Mouse (Mus musculus) limb, embryonic 14.5 days (tissue): ENCODE measurements around the gene Ampd1. TPM values are rescaled to one million over a fixed set of nuclear protein-coding genes. Genes with fewer than 3 reads are reported as not detected.

Experiments
- ATAC-seq: fragments of 200-750 bp; cut with Nextera tagmentation; 2 replicates; pipeline ENCODE4 v1.8.0; 2017; ENCODE audit warnings: low read depth, moderate number of reproducible peaks, moderate TSS enrichment; ENCODE audit not compliant: low FRiP score
- DNase-seq: peaks from one replicate; pipeline ENCODE4 v3.0.0-alpha.2; 2015; ENCODE audit warnings: low spot score
- H3K27ac ChIP-seq: fragments of 300-500 bp; sonication (generic); replicated peaks from 2 replicates; pipeline ENCODE4 v1.5.1; 2014; ENCODE audit warnings: low read depth, mild to moderate bottlenecking, low read length, moderate library complexity, mixed read lengths
- H3K27me3 ChIP-seq: fragments of 300-500 bp; sonication (generic); 2 replicates; pipeline ENCODE4 v1.6.1; 2014; ENCODE audit warnings: low read length, mixed read lengths; ENCODE audit not compliant: control insufficient read depth, insufficient read depth
- H3K36me3 ChIP-seq: fragments of 300-500 bp; sonication (generic); 2 replicates; pipeline ENCODE4 v1.6.1; 2014; ENCODE audit warnings: mild to moderate bottlenecking, low read length, moderate library complexity, mixed read lengths; ENCODE audit not compliant: control insufficient read depth, insufficient read depth
- H3K4me1 ChIP-seq: fragments of 300-500 bp; sonication (generic); 2 replicates; pipeline ENCODE4 v1.6.1; 2014; ENCODE audit warnings: antibody characterized with exemption, low read length, mixed read lengths; ENCODE audit not compliant: control insufficient read depth, insufficient read depth
- H3K4me2 ChIP-seq: fragments of 300-500 bp; sonication (generic); replicated peaks from 2 replicates; pipeline ENCODE4 v1.6.1; 2014; ENCODE audit warnings: low read depth, mild to moderate bottlenecking, low read length, moderate library complexity; ENCODE audit not compliant: severe bottlenecking
- H3K4me3 ChIP-seq: fragments of 300-500 bp; sonication (generic); replicated peaks from 2 replicates; pipeline ENCODE4 v1.5.1; 2014; ENCODE audit warnings: low read length
- H3K9ac ChIP-seq: fragments of 300-500 bp; sonication (generic); 2 replicates; pipeline ENCODE4 v1.6.1; 2014; ENCODE audit warnings: mild to moderate bottlenecking, low read depth, low read length, moderate library complexity; ENCODE audit not compliant: severe bottlenecking
- H3K9me3 ChIP-seq: fragments of 300-500 bp; sonication (generic); 2 replicates; pipeline ENCODE4 v1.6.1; 2016; ENCODE audit warnings: low read length; ENCODE audit not compliant: control insufficient read depth
- POLR2A ChIP-seq: fragments of 200-500 bp; IDR thresholded peaks from 2 replicates; pipeline ENCODE4 v1.8.0; 2012; ENCODE audit warnings: inconsistent platforms, mild to moderate bottlenecking, moderate library complexity, borderline replicate concordance; ENCODE audit not compliant: insufficient read depth, insufficient read length; ENCODE audit errors: extremely low read depth
- WGBS: fragments of 180-500 bp; shearing (Covaris S2); extraction: QIAGEN DNeasy Blood & Tissue Kit; methylation state at CpG from one replicate; pipeline ENCODE4 v1.1.7; 2014; 5-methylcytosine and 5-hydroxymethylcytosine counted together
- polyA plus RNA-seq, 2 experiments: library from polyadenylated mRNA; depleted of rRNA in 1 of 2; stranded (reverse) in 1 of 2; unstranded in 1 of 2; fragments of >200 nt; fragmentation: Nextera tagmentation in 1 of 2; extraction: Ambion mirVana in 1 of 2; gene quantifications; 2 replicates each; pipeline versions ENCODE4 v1.2.1 to v1.2.3; 2012 to 2014

Gene Ampd1
- polyA plus RNA-seq, 2 experiments, result 8.3 to 15.4 TPM

DNA sequence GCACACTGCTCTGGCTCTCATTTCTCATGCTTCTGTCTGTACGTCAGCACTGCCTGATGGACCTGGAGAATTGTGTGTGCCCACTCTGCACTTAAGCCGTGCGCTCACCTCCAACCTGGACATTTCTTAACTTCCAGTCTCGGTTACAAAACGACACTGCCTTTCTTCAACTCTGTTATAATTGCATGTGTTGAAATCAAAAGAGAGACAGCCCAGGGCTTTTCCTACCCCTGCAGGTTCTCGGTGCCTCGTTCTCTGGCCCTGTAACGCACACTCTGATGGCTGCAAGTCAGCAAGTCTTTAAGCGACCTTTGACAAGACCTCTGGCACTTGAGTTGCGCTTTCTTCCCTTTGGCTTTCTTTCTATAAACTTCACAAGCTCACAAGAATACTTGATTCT is 68.6 kb downstream of the Ampd1 start:
- no peaks in the 10 kb centered on the region; the same call in 1 of the 2 replicates for H3K4me1 ChIP-seq
- no peak for ATAC-seq
- no peak overlapping the region for H3K4me3 ChIP-seq
- no peaks in the 10 kb centered on the region for H3K9me3 ChIP-seq
- no peak overlapping the region for H3K9ac ChIP-seq
- 81% methylated on average over 10 of the region's 10 CpGs for WGBS
- H3K27me3 ChIP-seq, result no peaks in the 10 kb centered on the region
- no peak for DNase-seq
- H3K36me3 ChIP-seq, result peaks cover 5% of the 10 kb centered on the region; the same call in 1 of the 2 replicates
- no peak for TF ChIP-seq POLR2A
- H3K4me2 ChIP-seq, result no peak overlapping the region
- no peak overlapping the region for H3K27ac ChIP-seq

DNA sequence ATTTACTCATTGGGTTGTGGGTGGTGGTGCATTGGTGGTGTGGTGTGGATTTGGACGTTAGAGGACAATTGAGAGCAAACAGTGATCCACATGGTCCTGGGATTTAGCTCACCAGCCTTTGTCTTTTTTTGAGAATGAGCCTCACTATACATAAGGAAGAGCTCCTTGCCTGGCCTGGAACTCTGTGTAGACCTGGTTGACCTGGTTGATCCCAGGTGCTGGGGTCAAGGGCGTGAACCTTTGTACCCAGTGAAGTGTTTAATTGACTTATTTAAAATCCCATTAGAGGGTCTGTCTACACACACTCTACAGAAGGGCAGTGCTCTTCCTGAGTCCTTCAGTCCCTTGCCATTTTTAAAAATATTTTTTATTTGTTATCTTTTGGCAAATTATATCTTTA is 71.5 kb downstream of the Ampd1 start:
- WGBS, result 83% methylated on average over 2 of the region's 2 CpGs
- TF ChIP-seq POLR2A, result no peak
- ATAC-seq, result no peak

DNA sequence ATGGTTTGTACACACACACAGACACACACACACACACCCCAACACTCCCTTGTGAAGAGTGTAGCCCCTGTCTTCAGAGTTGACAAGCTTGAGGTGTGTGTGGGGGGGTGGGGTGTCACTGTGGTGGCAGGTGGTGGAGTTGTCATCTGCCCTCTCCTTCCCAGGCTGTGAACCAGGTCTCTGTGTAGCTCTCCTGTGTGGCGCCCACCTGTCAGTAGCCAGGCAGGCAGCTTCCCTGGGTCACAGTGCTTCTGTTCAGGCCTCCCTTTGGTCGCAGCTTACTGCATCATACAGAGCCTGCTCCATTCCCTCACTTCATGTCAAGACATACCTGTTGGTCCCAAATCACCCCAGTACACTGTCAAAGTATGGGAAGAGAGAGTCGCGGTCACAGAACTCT is 72.0 kb downstream of the Ampd1 start:
- DNase-seq (no peak), ATAC-seq (no peak)
- Histone ChIP-seq H3K4me1 (no peaks in the 10 kb centered on the region), H3K27me3 (no peaks in the 10 kb centered on the region), H3K9me3 (no peaks in the 10 kb centered on the region), H3K9ac (no peak overlapping the region), H3K36me3 (peaks cover 18% of the 10 kb centered on the region), H3K4me2 (no peak overlapping the region), H3K27ac (no peak overlapping the region), H3K4me3 (no peak overlapping the region)
- 77% methylated on average over 4 of the region's 4 CpGs for WGBS
- no peak for TF ChIP-seq POLR2A

More for the DNA sequence above, 71.5 kb downstream of the Ampd1 start:
- no peak overlapping the region for H3K9ac ChIP-seq
- no peaks in the 10 kb centered on the region for H3K4me1 ChIP-seq
- H3K9me3 ChIP-seq, result no peaks in the 10 kb centered on the region
- no peak overlapping the region for H3K4me3 ChIP-seq
- no peak for DNase-seq
- H3K4me2 ChIP-seq, result no peak overlapping the region
- H3K36me3 ChIP-seq, result peaks cover 14% of the 10 kb centered on the region; the same call in 1 of the 2 replicates
- no peak overlapping the region for H3K27ac ChIP-seq
- no peaks in the 10 kb centered on the region for H3K27me3 ChIP-seq

DNA sequence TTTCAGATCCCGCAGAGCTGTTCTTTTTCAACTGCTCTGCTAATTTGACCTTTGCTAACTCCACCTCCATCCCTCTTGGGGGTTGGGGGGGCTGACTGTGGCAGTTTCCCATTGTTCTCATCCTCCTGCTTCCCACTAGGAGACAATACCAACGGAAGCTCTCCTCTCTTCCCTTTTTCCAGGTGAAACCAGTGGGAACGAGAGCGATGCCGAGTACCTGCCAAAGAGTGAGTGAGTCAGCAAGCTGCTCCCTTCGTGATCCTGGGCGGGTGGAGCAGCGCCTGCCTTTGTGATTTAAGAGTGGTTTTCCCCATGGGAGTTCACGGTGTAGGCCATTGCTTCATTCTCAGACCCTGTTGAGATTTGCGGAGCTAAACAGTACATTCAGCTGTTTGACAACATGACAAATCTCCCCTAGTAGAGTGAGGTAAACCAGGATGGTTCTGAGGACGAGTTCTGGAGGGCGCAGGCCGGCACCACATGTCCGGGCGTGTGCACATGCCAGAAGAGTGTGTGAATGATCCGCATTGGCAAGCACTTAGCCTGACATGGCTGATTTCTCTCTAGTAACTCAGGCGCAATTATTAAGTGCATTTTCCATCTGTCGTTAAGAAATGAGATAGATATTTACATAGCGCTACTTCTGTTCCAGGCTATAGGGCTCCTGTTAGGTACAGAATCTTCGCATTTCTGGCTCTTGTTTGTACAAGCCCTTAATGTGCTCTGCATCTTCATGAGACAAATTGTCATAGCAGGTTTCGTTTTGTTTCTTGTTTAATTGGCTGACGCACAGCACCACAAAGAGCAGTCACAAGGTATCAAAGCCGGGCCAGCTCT is 72.7 kb downstream of the Ampd1 start:
- Histone ChIP-seq H3K4me3 (no peak overlapping the region), H3K27ac (no peak overlapping the region), H3K36me3 (peaks cover 23% of the 10 kb centered on the region), H3K9me3 (no peaks in the 10 kb centered on the region), H3K9ac (no peak overlapping the region), H3K4me1 (no peaks in the 10 kb centered on the region), H3K27me3 (no peaks in the 10 kb centered on the region), H3K4me2 (no peak overlapping the region)
- ATAC-seq (no peak), DNase-seq (no peak)
- TF ChIP-seq POLR2A, result no peak
- 57% methylated on average over 23 of the region's 23 CpGs for WGBS

DNA sequence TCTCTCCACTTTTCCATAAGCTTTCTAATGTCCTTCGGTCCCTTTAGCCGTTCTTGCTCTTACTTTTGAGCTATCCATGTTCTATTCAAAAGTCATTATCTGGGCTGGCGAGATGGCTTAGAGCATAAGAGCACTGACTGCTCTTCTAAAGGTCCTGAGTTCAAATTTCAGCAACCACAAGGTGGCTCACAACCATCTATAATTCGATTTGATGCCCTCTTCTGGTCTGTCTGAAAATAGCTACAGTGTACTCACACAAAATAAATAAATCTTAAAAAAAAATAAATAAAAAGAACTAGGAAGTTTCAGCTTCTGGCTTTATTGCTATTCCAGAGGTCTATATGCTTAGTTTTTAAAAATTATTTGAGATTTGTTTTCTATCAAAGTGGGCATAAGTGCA is 74.0 kb downstream of the Ampd1 start:
- ATAC-seq, result no peak

DNA sequence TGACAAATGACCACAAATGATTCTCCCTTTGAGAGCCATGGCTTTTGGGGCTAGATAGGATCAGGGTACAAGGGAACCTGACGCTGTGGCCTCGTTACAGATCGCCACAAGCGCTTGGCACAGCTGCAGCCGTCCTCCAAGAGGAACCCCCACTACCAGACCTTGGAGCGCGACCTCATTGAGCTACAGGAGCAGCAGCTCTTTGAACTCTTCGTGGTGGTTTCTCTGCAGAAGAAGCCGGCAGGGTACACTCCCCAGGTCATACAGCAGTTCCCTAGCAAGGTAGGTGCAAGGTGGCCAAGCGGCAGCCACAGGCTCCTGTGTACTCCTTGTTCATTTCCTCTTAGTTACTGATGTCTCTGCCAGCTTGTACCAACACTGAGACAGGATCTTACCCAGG is 75.1 kb downstream of the Ampd1 start:
- no peak for DNase-seq
- no peak for TF ChIP-seq POLR2A
- no peaks in the 10 kb centered on the region for H3K27me3 ChIP-seq
- H3K9ac ChIP-seq, result no peak overlapping the region
- WGBS, result 76% methylated on average over 10 of the region's 10 CpGs
- H3K4me1 ChIP-seq, result no peaks in the 10 kb centered on the region
- no peak overlapping the region for H3K4me3 ChIP-seq
- no peaks in the 10 kb centered on the region for H3K9me3 ChIP-seq
- no peak for ATAC-seq
- H3K27ac ChIP-seq, result no peak overlapping the region
- H3K4me2 ChIP-seq, result no peak overlapping the region
- H3K36me3 ChIP-seq, result peaks cover 35% of the 10 kb centered on the region

More for the DNA sequence above, 74.0 kb downstream of the Ampd1 start:
- DNase-seq, result no peak
- Histone ChIP-seq H3K4me3 (no peak overlapping the region), H3K4me1 (no peaks in the 10 kb centered on the region), H3K27ac (no peak overlapping the region), H3K36me3 (peaks cover 25% of the 10 kb centered on the region), H3K27me3 (no peaks in the 10 kb centered on the region), H3K4me2 (no peak overlapping the region), H3K9me3 (no peaks in the 10 kb centered on the region), H3K9ac (no peak overlapping the region)
- no peak for TF ChIP-seq POLR2A
- WGBS, result 87% methylated on average over 4 of the region's 4 CpGs

Other genes starting within 250 kb of the Ampd1 start
- not detected in 2 replicates for gene Sycp1, start 137.9 kb upstream of the Ampd1 start, polyA plus RNA-seq (2012; rRNA removed)
- not detected in 2 replicates for gene Sycp1, start 137.9 kb upstream of the Ampd1 start, polyA plus RNA-seq (2014; fragmentation: Nextera tagmentation; extraction: Ambion mirVana)
- gene Nr1h5, start 109.9 kb upstream of the Ampd1 start, polyA plus RNA-seq (2012; rRNA removed), result 0.08 TPM in 2 replicates
- 0.23 TPM in 1 of 2 replicates, not detected in the other for gene Nr1h5, start 109.9 kb upstream of the Ampd1 start, polyA plus RNA-seq (2014; fragmentation: Nextera tagmentation; extraction: Ambion mirVana)
- gene Sike1, start 78.3 kb upstream of the Ampd1 start, polyA plus RNA-seq (2012; rRNA removed), result 42.6 and 43.2 TPM in 2 replicates
- gene Sike1, start 78.3 kb upstream of the Ampd1 start, polyA plus RNA-seq (2014; fragmentation: Nextera tagmentation; extraction: Ambion mirVana), result 65.3 and 68.2 TPM in 2 replicates
- gene Csde1, start 53.6 kb upstream of the Ampd1 start, polyA plus RNA-seq (2012; rRNA removed), result 70.3 and 92.6 TPM in 2 replicates
- gene Csde1, start 53.6 kb upstream of the Ampd1 start, polyA plus RNA-seq (2014; fragmentation: Nextera tagmentation; extraction: Ambion mirVana), result 355 and 377 TPM in 2 replicates
- gene Nras, start 15.7 kb upstream of the Ampd1 start, polyA plus RNA-seq (2012; rRNA removed), result 65.9 and 67.8 TPM in 2 replicates
- gene Nras, start 15.7 kb upstream of the Ampd1 start, polyA plus RNA-seq (2014; fragmentation: Nextera tagmentation; extraction: Ambion mirVana), result 96.8 and 99.2 TPM in 2 replicates
- gene Dennd2c, start 28.6 kb downstream of the Ampd1 start, polyA plus RNA-seq (2012; rRNA removed), result 8.6 and 10.0 TPM in 2 replicates
- 12.6 and 13.4 TPM in 2 replicates for gene Dennd2c, start 28.6 kb downstream of the Ampd1 start, polyA plus RNA-seq (2014; fragmentation: Nextera tagmentation; extraction: Ambion mirVana)
- gene Bcas2, start 97.6 kb downstream of the Ampd1 start, polyA plus RNA-seq (2012; rRNA removed), result 99.9 and 155 TPM in 2 replicates
- 161 and 163 TPM in 2 replicates for gene Bcas2, start 97.6 kb downstream of the Ampd1 start, polyA plus RNA-seq (2014; fragmentation: Nextera tagmentation; extraction: Ambion mirVana)
- gene Trim33, start 205.3 kb downstream of the Ampd1 start, polyA plus RNA-seq (2012; rRNA removed), result 20.3 and 22.7 TPM in 2 replicates
- gene Trim33, start 205.3 kb downstream of the Ampd1 start, polyA plus RNA-seq (2014; fragmentation: Nextera tagmentation; extraction: Ambion mirVana), result 21.3 and 25.4 TPM in 2 replicates